Mouse (Mus musculus): ENCODE results near the gene Gm45062. TPM values are rescaled to one million over a fixed set of nuclear protein-coding genes. Genes with fewer than 3 reads are reported as not detected.

Gene Gm45062
- polyA plus RNA-seq, 1 experiment from 2014 or later = 15.4 TPM

GRCm38 (mm10) chr6:8390296-8390695 lies 131.0 kb downstream of the Gm45062 start:
- no peaks in the 10 kb centered on the region for H3K9me3 ChIP-seq (ENCODE audit: control insufficient read depth, low read length)
- H3K9ac ChIP-seq (replicated peaks; ENCODE audit: low read length) = no peak overlapping the region
- ATAC-seq (ENCODE audit: low FRiP score, low TSS enrichment) (no peak), DNase-seq (no peak)
- no peak overlapping the region for H3K4me3 ChIP-seq (replicated peaks; ENCODE audit: low read depth, low read length)
- H3K4me1 ChIP-seq (ENCODE audit: control insufficient read depth, insufficient read depth, low read length) = peaks cover 7% of the 10 kb centered on the region
- no peaks in the 10 kb centered on the region for H3K36me3 ChIP-seq (ENCODE audit: control insufficient read depth, insufficient read depth, low read length)
- WGBS = 96% methylated on average over 6 of the region's 6 CpGs
- H3K4me2 ChIP-seq (ENCODE audit: low read length) = no peak overlapping the region
- no peak overlapping the region for H3K27ac ChIP-seq (replicated peaks; ENCODE audit: low read depth, low read length)
- H3K27me3 ChIP-seq (ENCODE audit: control insufficient read depth, insufficient read depth, low read length) = no peaks in the 10 kb centered on the region

GRCm38 (mm10) chr6:8390935-8391334 lies 131.7 kb downstream of the Gm45062 start:
- H3K4me2 ChIP-seq (ENCODE audit: low read length) = no peak overlapping the region
- no peaks in the 10 kb centered on the region for H3K36me3 ChIP-seq (ENCODE audit: control insufficient read depth, insufficient read depth, low read length)
- 86% methylated on average over 2 of the region's 2 CpGs for WGBS
- no peak for ATAC-seq (ENCODE audit: low FRiP score, low TSS enrichment)
- H3K9me3 ChIP-seq (ENCODE audit: control insufficient read depth, low read length) = no peaks in the 10 kb centered on the region
- H3K27me3 ChIP-seq (ENCODE audit: control insufficient read depth, insufficient read depth, low read length) = no peaks in the 10 kb centered on the region
- H3K4me3 ChIP-seq (replicated peaks; ENCODE audit: low read depth, low read length) = no peak overlapping the region
- DNase-seq = no peak
- no peak overlapping the region for H3K9ac ChIP-seq (replicated peaks; ENCODE audit: low read length)
- peaks cover 7% of the 10 kb centered on the region for H3K4me1 ChIP-seq (ENCODE audit: control insufficient read depth, insufficient read depth, low read length)
- H3K27ac ChIP-seq (replicated peaks; ENCODE audit: low read depth, low read length) = no peak overlapping the region

DNA sequence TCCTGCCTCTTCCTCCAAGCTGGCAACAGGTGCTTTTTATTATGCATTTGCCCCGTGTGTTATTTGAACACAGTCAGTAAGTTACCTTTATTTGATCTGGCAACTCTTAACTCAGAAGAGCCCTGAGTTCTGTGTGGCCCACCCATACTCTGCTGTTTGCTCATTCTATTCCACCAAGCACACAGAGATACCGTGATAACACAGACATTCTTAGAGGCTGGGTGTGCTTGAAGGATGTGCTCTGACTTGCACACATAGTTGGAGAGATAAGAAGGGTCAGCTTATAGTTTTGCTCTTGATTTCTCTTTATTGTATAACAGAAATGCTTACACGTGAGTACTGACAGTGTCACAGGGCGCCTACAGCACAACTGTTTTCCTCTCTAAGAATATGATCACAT lies 133.8 kb downstream of the Gm45062 start:
- no peak for DNase-seq
- H3K36me3 ChIP-seq (ENCODE audit: control insufficient read depth, insufficient read depth, low read length) = no peaks in the 10 kb centered on the region

GRCm38 (mm10) chr6:8394044-8394443 lies 134.8 kb downstream of the Gm45062 start:
- ATAC-seq (ENCODE audit: low FRiP score, low TSS enrichment) (no peak), DNase-seq (no peak)
- H3K9ac ChIP-seq (replicated peaks; ENCODE audit: low read length) = no peak overlapping the region
- H3K4me3 ChIP-seq (replicated peaks; ENCODE audit: low read depth, low read length) = no peak overlapping the region
- H3K4me1 ChIP-seq (ENCODE audit: control insufficient read depth, insufficient read depth, low read length) = peaks cover 7% of the 10 kb centered on the region
- no peaks in the 10 kb centered on the region for H3K27me3 ChIP-seq (ENCODE audit: control insufficient read depth, insufficient read depth, low read length)
- H3K9me3 ChIP-seq (ENCODE audit: control insufficient read depth, low read length) = no peaks in the 10 kb centered on the region
- H3K27ac ChIP-seq (replicated peaks; ENCODE audit: low read depth, low read length) = no peak overlapping the region
- no peak overlapping the region for H3K4me2 ChIP-seq (ENCODE audit: low read length)
- H3K36me3 ChIP-seq (ENCODE audit: control insufficient read depth, insufficient read depth, low read length) = no peaks in the 10 kb centered on the region

More for the DNA sequence above, 133.8 kb downstream of the Gm45062 start:
- peaks cover 7% of the 10 kb centered on the region for H3K4me1 ChIP-seq (ENCODE audit: control insufficient read depth, insufficient read depth, low read length)
- no peak overlapping the region for H3K4me2 ChIP-seq (ENCODE audit: low read length)
- no peak overlapping the region for H3K4me3 ChIP-seq (replicated peaks; ENCODE audit: low read depth, low read length)
- H3K9me3 ChIP-seq (ENCODE audit: control insufficient read depth, low read length) = no peaks in the 10 kb centered on the region
- H3K9ac ChIP-seq (replicated peaks; ENCODE audit: low read length) = no peak overlapping the region
- 87% methylated on average over 4 of the region's 4 CpGs for WGBS
- no peak overlapping the region for H3K27ac ChIP-seq (replicated peaks; ENCODE audit: low read depth, low read length)
- no peaks in the 10 kb centered on the region for H3K27me3 ChIP-seq (ENCODE audit: control insufficient read depth, insufficient read depth, low read length)
- no peak for ATAC-seq (ENCODE audit: low FRiP score, low TSS enrichment)

DNA sequence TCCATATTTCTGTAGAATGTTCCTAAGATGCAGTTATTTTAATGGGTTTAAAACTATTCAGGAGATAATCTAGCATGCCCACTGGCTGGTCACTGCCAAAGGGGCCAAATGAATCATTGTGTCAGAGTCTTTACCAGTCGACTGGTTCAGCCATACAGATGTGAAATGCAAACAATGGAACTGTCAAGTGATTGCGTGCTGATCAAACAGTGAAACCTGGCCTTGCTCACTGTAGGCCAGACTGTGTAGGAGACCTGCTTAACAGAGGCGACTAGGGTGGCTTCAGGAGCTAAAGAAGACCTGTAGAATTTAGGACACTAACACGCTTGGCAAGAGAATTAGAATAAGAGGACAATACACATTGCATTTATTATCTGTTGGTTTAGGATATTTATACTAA lies 135.8 kb downstream of the Gm45062 start:
- no peak overlapping the region for H3K4me2 ChIP-seq (ENCODE audit: low read length)
- H3K4me3 ChIP-seq (replicated peaks; ENCODE audit: low read depth, low read length) = no peak overlapping the region
- H3K27ac ChIP-seq (replicated peaks; ENCODE audit: low read depth, low read length) = no peak overlapping the region
- no peak for DNase-seq
- no peak for ATAC-seq (ENCODE audit: low FRiP score, low TSS enrichment)
- WGBS = 21% methylated on average over 4 of the region's 4 CpGs
- H3K9me3 ChIP-seq (ENCODE audit: control insufficient read depth, low read length) = no peaks in the 10 kb centered on the region
- peaks cover 7% of the 10 kb centered on the region for H3K4me1 ChIP-seq (ENCODE audit: control insufficient read depth, insufficient read depth, low read length)
- H3K9ac ChIP-seq (replicated peaks; ENCODE audit: low read length) = no peak overlapping the region
- no peaks in the 10 kb centered on the region for H3K36me3 ChIP-seq (ENCODE audit: control insufficient read depth, insufficient read depth, low read length)
- H3K27me3 ChIP-seq (ENCODE audit: control insufficient read depth, insufficient read depth, low read length) = no peaks in the 10 kb centered on the region

- WGBS = 85% methylated on average over 7 of the region's 7 CpGs
- Histone ChIP-seq H3K9ac (replicated peaks; ENCODE audit: low read length) (no peak overlapping the region), H3K9me3 (ENCODE audit: control insufficient read depth, low read length) (no peaks in the 10 kb centered on the region), H3K27me3 (ENCODE audit: control insufficient read depth, insufficient read depth, low read length) (no peaks in the 10 kb centered on the region), H3K27ac (replicated peaks; ENCODE audit: low read depth, low read length) (no peak overlapping the region), H3K4me1 (ENCODE audit: control insufficient read depth, insufficient read depth, low read length) (peaks cover 7% of the 10 kb centered on the region), H3K4me3 (replicated peaks; ENCODE audit: low read depth, low read length) (no peak overlapping the region), H3K4me2 (ENCODE audit: low read length) (no peak overlapping the region), H3K36me3 (ENCODE audit: control insufficient read depth, insufficient read depth, low read length) (no peaks in the 10 kb centered on the region)
- ATAC-seq (ENCODE audit: low FRiP score, low TSS enrichment) (no peak), DNase-seq (no peak)
Observed at GRCm38 (mm10) chr6:8397252-8397651, 138.0 kb downstream of the Gm45062 start.

DNA sequence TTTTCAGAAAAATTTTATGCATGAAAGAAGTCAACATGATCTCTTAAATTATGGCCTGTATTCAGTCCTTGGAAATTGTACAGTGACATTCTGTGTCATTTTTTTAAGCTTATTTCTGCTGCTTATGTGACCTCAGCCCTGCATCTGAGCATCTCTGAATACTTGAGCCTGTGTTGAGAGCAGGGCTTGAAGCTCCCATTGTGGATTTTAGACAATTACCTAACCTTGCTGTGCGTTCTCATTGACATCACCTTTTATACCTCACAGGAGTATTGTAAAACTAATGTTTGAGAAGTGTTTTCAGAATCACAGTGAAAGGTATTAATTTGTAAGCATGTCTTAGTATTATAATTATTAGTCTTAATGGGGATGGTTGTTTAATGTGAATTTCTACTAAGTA lies 140.5 kb downstream of the Gm45062 start:
- Histone ChIP-seq H3K9ac (replicated peaks; ENCODE audit: low read length) (no peak overlapping the region), H3K4me1 (ENCODE audit: control insufficient read depth, insufficient read depth, low read length) (peaks cover 4% of the 10 kb centered on the region), H3K9me3 (ENCODE audit: control insufficient read depth, low read length) (no peaks in the 10 kb centered on the region), H3K36me3 (ENCODE audit: control insufficient read depth, insufficient read depth, low read length) (no peaks in the 10 kb centered on the region), H3K4me3 (replicated peaks; ENCODE audit: low read depth, low read length) (no peak overlapping the region), H3K4me2 (ENCODE audit: low read length) (no peak overlapping the region), H3K27me3 (ENCODE audit: control insufficient read depth, insufficient read depth, low read length) (no peaks in the 10 kb centered on the region), H3K27ac (replicated peaks; ENCODE audit: low read depth, low read length) (no peak overlapping the region)
- no peak for ATAC-seq (ENCODE audit: low FRiP score, low TSS enrichment)
- 61% methylated on average over 1 of the region's 1 CpGs for WGBS
- DNase-seq = no peak

- Histone ChIP-seq H3K36me3 (ENCODE audit: control insufficient read depth, insufficient read depth, low read length) (no peaks in the 10 kb centered on the region), H3K27ac (replicated peaks; ENCODE audit: low read depth, low read length) (no peak overlapping the region), H3K4me1 (ENCODE audit: control insufficient read depth, insufficient read depth, low read length) (no peaks in the 10 kb centered on the region), H3K4me2 (ENCODE audit: low read length) (no peak overlapping the region), H3K9me3 (ENCODE audit: control insufficient read depth, low read length) (no peaks in the 10 kb centered on the region), H3K4me3 (replicated peaks; ENCODE audit: low read depth, low read length) (no peak overlapping the region), H3K27me3 (ENCODE audit: control insufficient read depth, insufficient read depth, low read length) (no peaks in the 10 kb centered on the region), H3K9ac (replicated peaks; ENCODE audit: low read length) (no peak overlapping the region)
- 95% methylated on average over 5 of the region's 5 CpGs for WGBS
- ATAC-seq (ENCODE audit: low FRiP score, low TSS enrichment) = no peak
- DNase-seq = no peak
Observed at GRCm38 (mm10) chr6:8403127-8403526, 143.9 kb downstream of the Gm45062 start.

GRCm38 (mm10) chr6:8405844-8406243 lies 146.6 kb downstream of the Gm45062 start:
- no peak overlapping the region for H3K9ac ChIP-seq (replicated peaks; ENCODE audit: low read length)
- H3K4me1 ChIP-seq (ENCODE audit: control insufficient read depth, insufficient read depth, low read length) = no peaks in the 10 kb centered on the region
- H3K36me3 ChIP-seq (ENCODE audit: control insufficient read depth, insufficient read depth, low read length) = no peaks in the 10 kb centered on the region
- DNase-seq = no peak
- H3K4me3 ChIP-seq (replicated peaks; ENCODE audit: low read depth, low read length) = no peak overlapping the region
- H3K4me2 ChIP-seq (ENCODE audit: low read length) = no peak overlapping the region
- no peaks in the 10 kb centered on the region for H3K27me3 ChIP-seq (ENCODE audit: control insufficient read depth, insufficient read depth, low read length)
- no peak overlapping the region for H3K27ac ChIP-seq (replicated peaks; ENCODE audit: low read depth, low read length)
- 88% methylated on average over 5 of the region's 5 CpGs for WGBS
- H3K9me3 ChIP-seq (ENCODE audit: control insufficient read depth, low read length) = no peaks in the 10 kb centered on the region
- ATAC-seq (ENCODE audit: low FRiP score, low TSS enrichment) = no peak

Data from midbrain, embryonic 14.5 days (tissue).